Comparison of ENCODE assay signal across 23 mouse cellular contexts in the genomic region with DNA sequence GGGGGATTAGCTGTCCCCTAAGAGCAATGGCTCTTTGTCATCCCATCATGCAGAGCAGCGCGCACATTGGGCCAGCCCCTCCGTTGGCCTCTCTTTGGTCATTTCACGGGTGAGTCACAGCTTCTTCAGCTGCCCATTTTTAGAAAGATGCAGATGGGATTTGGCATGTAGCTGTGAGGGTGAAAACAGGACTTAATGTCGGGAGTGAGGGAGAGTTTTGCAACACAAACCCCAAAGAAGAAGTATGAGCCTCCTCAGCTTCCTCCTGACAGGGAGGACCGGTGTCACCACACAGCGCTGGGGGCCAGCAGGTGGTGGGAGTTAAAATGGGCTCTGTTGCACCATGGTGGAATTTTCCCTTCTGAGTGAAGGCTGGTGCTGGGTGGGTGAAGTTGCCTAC. TPM values are rescaled to one million over a fixed set of nuclear protein-coding genes. Genes with fewer than 3 reads are reported as not detected.
DNase-seq lines count a peak whose midpoint lies in the region; ATAC-seq and TF ChIP-seq lines count a peak whose summit lies in the region.
"Had no signal": no experiment of that assay in that cellular context is flagged by ENCODE, and none has a peak within 500 bp of the region (broad histone marks: within the 10 kb centered on the region; RNA-seq: fewer than 3 reads in every experiment).

No protein-coding gene starts in this region.

- no peak overlapping the region for H3K4me3 ChIP-seq in macrophage (ENCODE audit: inconsistent target)
- no peak overlapping the region for H3K4me3 ChIP-seq in forebrain, postnatal 0 days (ENCODE audit: low read depth, low read length)
- H3K4me3 ChIP-seq: forebrain, embryonic 12.5 days; heart, embryonic 15.5 days; hindbrain, embryonic 12.5 days; midbrain, embryonic 13.5 days had no signal

- TF ChIP-seq CTCF in forebrain, postnatal 0 days (IDR thresholded peaks at IDR 0.05; ENCODE audit: low read depth), result no peak

- peak; percentile 52 for DNase-seq in layer of hippocampus, adult 11-12 months (ENCODE audit: low spot score)
- DNase-seq in layer of hippocampus, adult 9-10 months (ENCODE audit: low spot score), result no peak
- peak; percentile 47 for DNase-seq in lung, postnatal 36 days
- DNase-seq in lung, postnatal 10 days, result no peak
- DNase-seq in forebrain, postnatal 0 days, result no peak
- no peak for DNase-seq in kidney, postnatal 14 days
- no peak for DNase-seq in testis, postnatal 14 days (ENCODE audit: low spot score)
- DNase-seq: adrenal gland, postnatal 10 days; cerebellum, postnatal 36 days; lung, embryonic 14.5 days; right cerebral cortex, postnatal 25 days had no signal

- no peaks in the 10 kb centered on the region for H3K9me3 ChIP-seq in forebrain, postnatal 0 days (ENCODE audit: low read length)
- H3K9me3 ChIP-seq: heart, embryonic 15.5 days; midbrain, embryonic 13.5 days had no signal

- no peak overlapping the region for H3K9ac ChIP-seq in forebrain, postnatal 0 days
- H3K9ac ChIP-seq: forebrain, embryonic 12.5 days; heart, embryonic 15.5 days; hindbrain, embryonic 12.5 days; lung, embryonic 14.5 days; midbrain, embryonic 13.5 days had no signal

- H3K36me3 ChIP-seq in macrophage (ENCODE audit: inconsistent target), result no peaks in the 10 kb centered on the region
- no peaks in the 10 kb centered on the region for H3K36me3 ChIP-seq in forebrain, postnatal 0 days (ENCODE audit: insufficient read depth)
- H3K36me3 ChIP-seq: forebrain, embryonic 12.5 days; heart, embryonic 15.5 days; hindbrain, embryonic 12.5 days; midbrain, embryonic 13.5 days had no signal

- H3K27me3 ChIP-seq in forebrain, postnatal 0 days (ENCODE audit: insufficient read depth, low read length), result no peaks in the 10 kb centered on the region
- H3K27me3 ChIP-seq: forebrain, embryonic 12.5 days; heart, embryonic 15.5 days; hindbrain, embryonic 12.5 days; midbrain, embryonic 13.5 days had no signal

- H3K27ac ChIP-seq in macrophage, result peak overlapping the region; percentile 34
- H3K27ac ChIP-seq in forebrain, postnatal 0 days (ENCODE audit: low read depth, low read length), result no peak overlapping the region
- H3K27ac ChIP-seq: forebrain, embryonic 12.5 days; heart, embryonic 15.5 days; hindbrain, embryonic 12.5 days; midbrain, embryonic 13.5 days had no signal

- no peak for ATAC-seq in forebrain, postnatal 0 days
- ATAC-seq: midbrain, embryonic 13.5 days had no signal

- H3K4me1 ChIP-seq in forebrain, postnatal 0 days (ENCODE audit: insufficient read depth), result no peaks in the 10 kb centered on the region
- H3K4me1 ChIP-seq: forebrain, embryonic 12.5 days; hindbrain, embryonic 12.5 days; midbrain, embryonic 13.5 days had no signal

- no peak overlapping the region for H3K4me2 ChIP-seq in forebrain, postnatal 0 days (ENCODE audit: low read depth)
- H3K4me2 ChIP-seq: forebrain, embryonic 12.5 days; heart, embryonic 15.5 days; hindbrain, embryonic 12.5 days; lung, embryonic 14.5 days; midbrain, embryonic 13.5 days had no signal

- 2% methylated on average over 7 of the region's 7 CpGs for WGBS in macrophage (ENCODE audit: missing documents)
- 81% methylated on average over 7 of the region's 7 CpGs for WGBS in forebrain, postnatal 0 days

- no peaks in the 10 kb centered on the region for H3K79me2 ChIP-seq in macrophage (ENCODE audit: inconsistent target)

RNA-seq across cellular contexts. Expression of gene Xirp1, which starts 19.7 kb away (rescaled TPM):
- not detected for total RNA-seq in macrophage (2018; cell fraction: chromatin; rRNA removed)
- total RNA-seq in macrophage (2018; cell fraction: cytosol; rRNA removed), result not detected
- total RNA-seq in macrophage (2018; cell fraction: nucleus; rRNA removed), result not detected
- not detected in 3 replicates for polyA plus RNA-seq in macrophage (2018)
- total RNA-seq in forebrain, postnatal 0 days (2014; rRNA removed), result not detected in 2 replicates
- polyA plus RNA-seq in forebrain, postnatal 0 days (2015; fragmentation: Nextera tagmentation; extraction: Ambion mirVana), result not detected in 2 replicates
- polyA plus RNA-seq: intestine, embryonic 14.5 days; limb, embryonic 11.5 days had no signal

RNA-seq across cellular contexts. Expression of gene Cx3cr1, which starts 26.6 kb away (rescaled TPM):
- 1 to 10 TPM in 1 of 26 experiments, under 1 TPM in 7, not detected in 18; 0.17 to 5.4 (median 0.26) TPM for total RNA-seq in macrophage (2018; cell fraction: chromatin; rRNA removed)
- under 1 TPM; 0.17 to 0.76 (median 0.39) TPM for total RNA-seq in macrophage (2018; cell fraction: cytosol; rRNA removed)
- 1 to 10 TPM in 4 of 26 experiments, under 1 TPM in 21, not detected in 1; 0.30 to 2.9 (median 0.58) TPM for total RNA-seq in macrophage (2018; cell fraction: nucleus; rRNA removed)
- polyA plus RNA-seq in macrophage (2018), result 0.66 to 3.0 TPM (median 0.75 TPM) in 3 replicates
- 11.2 and 14.7 TPM in 2 replicates for total RNA-seq in forebrain, postnatal 0 days (2014; rRNA removed)
- polyA plus RNA-seq in forebrain, postnatal 0 days (2015; fragmentation: Nextera tagmentation; extraction: Ambion mirVana), result 5.1 and 10.6 TPM in 2 replicates

RNA-seq across cellular contexts. Expression of gene Ccr8, which starts 48.8 kb away (rescaled TPM):
- total RNA-seq in macrophage (2018; cell fraction: chromatin; rRNA removed), result not detected
- not detected for total RNA-seq in macrophage (2018; cell fraction: cytosol; rRNA removed)
- not detected for total RNA-seq in macrophage (2018; cell fraction: nucleus; rRNA removed)
- not detected in 3 replicates for polyA plus RNA-seq in macrophage (2018)
- not detected in 2 replicates for total RNA-seq in forebrain, postnatal 0 days (2014; rRNA removed)
- polyA plus RNA-seq in forebrain, postnatal 0 days (2015; fragmentation: Nextera tagmentation; extraction: Ambion mirVana), result not detected in 2 replicates
- total RNA-seq: adrenal gland, postnatal 10 days; gastrocnemius, postnatal 4 days; layer of hippocampus, postnatal 25 days had no signal
- polyA plus RNA-seq: forebrain, embryonic 12.5 days; hindbrain, embryonic 12.5 days; kidney, embryonic 16.5 days; limb, embryonic 11.5 days; midbrain, embryonic 13.5 days; neural tube, embryonic 11.5 days; testis, adult 2 months had no signal

RNA-seq across cellular contexts. Expression of gene Csrnp1, which starts 58.7 kb away (rescaled TPM):
- total RNA-seq in macrophage (2018; cell fraction: chromatin; rRNA removed), result 100 to 1,000 TPM in 15 of 26 experiments, 10 to 100 TPM in 10, 1 to 10 TPM in 1; 10.0 to 493 (median 150) TPM
- 100 to 1,000 TPM in 12 of 26 experiments, 10 to 100 TPM in 13, 1 to 10 TPM in 1; 8.5 to 831 (median 91.1) TPM for total RNA-seq in macrophage (2018; cell fraction: cytosol; rRNA removed)
- 100 to 1,000 TPM in 18 of 26 experiments, 10 to 100 TPM in 8; 12.4 to 779 (median 246) TPM for total RNA-seq in macrophage (2018; cell fraction: nucleus; rRNA removed)
- 5.0 to 8.4 TPM (median 8.0 TPM) in 3 replicates for polyA plus RNA-seq in macrophage (2018)
- 6.3 and 10.9 TPM in 2 replicates for total RNA-seq in forebrain, postnatal 0 days (2014; rRNA removed)
- polyA plus RNA-seq in forebrain, postnatal 0 days (2015; fragmentation: Nextera tagmentation; extraction: Ambion mirVana), result 2.2 and 2.7 TPM in 2 replicates

Comparison
In these comparisons a context has a peak if more than half of its experiments do, and no peak if none do; other contexts are left out.
1. DNase-seq: peak in layer of hippocampus, adult 11-12 months (single experiment) and lung, postnatal 36 days (single experiment); none in layer of hippocampus, adult 9-10 months (single experiment), lung, postnatal 10 days (single experiment), forebrain, postnatal 0 days (single experiment), kidney, postnatal 14 days (single experiment) and testis, postnatal 14 days (single experiment).